Mouse (Mus musculus): Measurements from ENCODE around the gene Rab4a.

Gene Rab4a

DNA sequence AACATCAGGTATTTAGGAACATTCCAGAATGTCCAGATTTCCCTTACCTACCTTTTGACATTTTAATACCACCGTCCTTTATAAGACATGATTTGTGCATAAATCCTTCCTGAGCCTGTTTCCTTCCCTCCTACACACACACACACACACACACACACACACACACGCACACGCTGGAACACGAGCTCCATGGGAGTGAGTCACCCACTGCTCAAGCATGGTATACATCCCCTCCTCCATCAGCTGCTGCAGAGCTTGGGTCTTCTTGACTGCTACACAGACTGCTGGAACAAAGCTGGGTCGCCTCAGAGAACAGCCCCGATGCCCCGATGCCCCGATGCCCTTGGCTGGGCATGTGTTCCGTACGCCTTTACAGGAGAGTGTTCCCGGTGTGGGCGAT, 40.7 kb downstream of the Rab4a start:
- no peak for DNase-seq (ENCODE audit: low read depth in 1 of 2, low spot score in 2 of 2)

DNA sequence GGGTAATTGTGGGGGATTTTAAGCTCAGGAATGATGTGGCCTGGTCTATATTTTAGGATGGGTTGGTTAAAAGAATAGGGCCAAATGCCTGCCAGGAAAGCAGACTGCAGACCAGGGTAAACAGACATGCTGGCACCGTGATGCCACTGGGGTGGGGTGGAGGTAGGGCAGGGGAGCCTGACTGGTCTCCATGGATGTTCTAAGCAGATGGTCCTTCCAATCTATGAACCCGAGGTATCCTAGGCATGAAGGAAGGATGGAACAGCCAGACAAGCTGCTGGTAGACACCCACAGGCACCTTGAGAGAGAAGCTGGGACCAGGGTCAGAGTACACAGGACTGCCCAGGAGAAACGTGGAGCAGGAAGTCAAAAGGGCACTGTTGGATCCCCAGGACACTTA, 41.8 kb downstream of the Rab4a start:
- no peak for DNase-seq (ENCODE audit: low read depth in 1 of 2, low spot score in 2 of 2)

DNA sequence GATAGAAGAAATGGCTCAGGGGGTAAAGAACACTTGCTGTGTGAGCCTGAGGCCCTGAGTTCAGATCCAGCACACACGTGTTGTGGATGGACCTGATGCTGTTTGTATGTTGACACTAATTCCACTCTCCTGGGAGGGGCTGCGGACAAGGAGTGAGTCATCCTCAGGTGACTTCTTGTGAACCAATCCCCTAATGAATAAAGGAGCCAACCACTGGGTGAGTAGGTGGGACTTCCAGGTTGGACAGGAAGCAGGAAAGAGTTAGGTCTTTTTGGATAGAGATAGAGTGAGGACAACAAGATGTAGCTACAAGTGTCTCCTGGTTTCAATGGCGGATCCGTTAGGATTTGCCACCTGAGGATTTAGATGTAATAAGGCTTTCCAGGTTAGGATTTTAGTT, 43.6 kb downstream of the Rab4a start:
- no peak for DNase-seq (ENCODE audit: low read depth in 1 of 2, low spot score in 2 of 2)

GRCm38 (mm10) chr8:123851590-123851989, 45.8 kb downstream of the Rab4a start:
- no peak for DNase-seq (ENCODE audit: low read depth in 1 of 2, low spot score in 2 of 2)

- DNase-seq (ENCODE audit: low read depth in 1 of 2, low spot score in 2 of 2), result no peak
Measured at GRCm38 (mm10) chr8:123854252-123854651, 48.5 kb downstream of the Rab4a start.

- DNase-seq (ENCODE audit: low read depth in 1 of 2, low spot score in 2 of 2), result no peak
Measured at GRCm38 (mm10) chr8:123854733-123855475, 49.1 kb downstream of the Rab4a start.

DNA sequence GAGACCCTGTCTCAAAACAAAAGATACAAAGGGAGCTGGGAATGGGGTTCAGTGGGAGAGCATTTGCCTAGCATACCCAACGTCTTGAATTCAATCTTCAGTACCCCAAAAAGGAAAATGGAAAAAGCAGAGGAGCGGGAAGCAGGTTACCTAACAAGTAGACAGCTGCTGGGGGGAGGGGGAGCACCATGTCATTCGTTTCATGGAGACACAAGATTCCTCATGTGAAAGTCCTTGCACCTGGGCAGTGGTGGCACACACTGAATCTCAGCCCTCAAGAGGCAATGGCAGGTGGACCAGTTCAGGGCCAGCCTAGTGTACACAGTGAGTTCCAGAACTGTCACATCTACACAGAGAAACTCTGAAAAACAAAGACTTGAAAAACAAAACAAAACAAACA, 51.6 kb downstream of the Rab4a start:
- DNase-seq (ENCODE audit: low read depth in 1 of 2, low spot score in 2 of 2), result no peak

DNA sequence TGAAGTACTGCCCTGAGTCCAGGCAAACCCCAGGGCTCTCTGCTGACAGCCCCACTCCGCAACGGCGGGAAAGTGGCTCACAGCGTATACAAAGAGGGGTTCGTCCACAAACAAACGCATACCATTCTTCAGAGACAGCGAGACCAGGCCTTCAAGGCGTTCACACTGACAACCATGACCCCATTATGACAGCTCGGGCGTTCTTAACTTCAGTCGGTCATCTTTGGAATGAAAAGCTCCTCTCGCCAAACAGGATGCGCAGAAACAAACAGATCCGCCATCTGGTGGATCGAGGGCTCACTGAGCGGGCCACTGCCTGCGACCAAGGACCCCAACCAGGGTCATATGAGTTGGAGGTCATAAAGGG, 52.8 kb downstream of the Rab4a start:
- DNase-seq (ENCODE audit: low read depth in 1 of 2, low spot score in 2 of 2), result no peak

- DNase-seq (ENCODE audit: low read depth in 1 of 2, low spot score in 2 of 2), result peak; percentile 68 to 83
Measured at GRCm38 (mm10) chr8:123858941-123859647, 53.3 kb downstream of the Rab4a start.

DNA sequence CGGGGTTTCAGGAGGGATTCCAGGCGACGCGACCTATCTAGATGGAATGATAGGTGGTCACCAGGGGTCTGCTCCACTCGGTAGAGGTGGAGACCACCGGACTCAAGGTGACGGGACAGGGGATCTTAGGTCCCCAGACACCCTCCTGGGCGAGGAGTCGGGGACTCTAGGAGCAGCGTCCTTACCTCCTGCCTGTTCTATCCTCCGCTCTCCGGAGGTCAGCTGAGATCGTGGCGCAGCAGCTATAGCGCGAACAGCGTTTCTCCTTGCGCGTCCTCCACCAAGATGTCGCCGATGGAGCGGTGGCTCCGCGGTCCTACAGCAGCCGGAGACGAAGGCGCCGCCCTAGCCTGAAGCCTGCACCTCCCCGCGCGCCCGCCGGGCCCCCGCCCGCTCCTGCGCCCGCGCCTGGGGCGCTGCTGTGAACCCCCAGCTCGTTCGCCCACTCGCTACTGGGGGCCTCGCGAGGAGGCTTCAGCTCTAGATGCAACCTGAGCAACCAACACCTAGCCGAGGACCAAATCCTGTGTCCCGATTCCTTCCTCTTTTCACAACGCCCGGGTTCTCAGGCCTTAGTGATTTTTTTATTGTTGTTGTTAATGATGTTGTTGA, 54.0 kb downstream of the Rab4a start, which contains the start of gene Ccsap:
Gene Ccsap, minus strand, starts transcription at position 562 of the 612 bp plus-strand sequence.
- peak in 1 of 2 experiments; percentile 31 for DNase-seq (ENCODE audit: low read depth in 1 of 2, low spot score in 2 of 2)

- DNase-seq (ENCODE audit: low read depth in 1 of 2, low spot score in 2 of 2), result no peak
Measured at GRCm38 (mm10) chr8:123860386-123860785, 54.6 kb downstream of the Rab4a start.

DNA sequence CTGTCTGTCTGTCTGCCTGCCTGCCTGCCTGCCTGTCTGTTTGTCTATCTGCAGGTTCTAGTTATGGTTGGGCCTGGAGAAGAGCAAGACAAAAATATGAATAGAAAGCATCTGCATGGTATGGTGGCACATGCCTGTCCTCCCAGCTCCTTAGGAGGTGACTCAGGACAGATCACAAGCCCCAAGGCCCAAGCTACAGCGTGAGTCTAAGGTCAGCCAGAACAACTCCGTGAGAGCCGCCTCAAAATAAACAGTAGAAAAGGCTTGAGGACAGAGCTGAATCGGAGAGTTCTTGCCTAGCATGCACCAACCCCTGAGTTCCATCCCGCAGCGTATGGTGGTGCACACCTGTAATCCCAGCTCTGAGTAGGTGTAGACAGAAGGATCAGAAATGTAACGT, 60.0 kb downstream of the Rab4a start:
- no peak for DNase-seq (ENCODE audit: low read depth in 1 of 2, low spot score in 2 of 2)

DNA sequence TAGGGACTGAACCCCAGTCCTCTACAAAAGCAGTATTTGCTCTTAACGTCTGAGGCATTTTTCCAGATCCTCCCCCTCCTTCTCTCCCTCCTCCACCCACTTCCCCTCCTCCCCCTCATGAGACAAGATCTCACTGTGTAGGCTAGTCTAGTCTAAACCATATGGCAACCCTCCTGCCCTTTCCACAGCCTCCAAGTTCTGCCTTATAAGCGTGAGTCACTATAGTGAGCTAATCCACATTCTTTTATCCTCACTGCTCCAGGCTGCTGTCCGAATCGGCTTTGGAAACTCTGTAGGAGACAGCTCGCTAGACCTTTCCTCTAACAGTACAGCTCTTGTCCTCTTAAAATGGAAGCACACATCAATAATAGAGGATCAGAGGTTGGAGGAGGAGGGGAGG, 61.2 kb downstream of the Rab4a start:
- DNase-seq (ENCODE audit: low read depth in 1 of 2, low spot score in 2 of 2), result no peak

GRCm38 (mm10) chr8:123872048-123872447, 66.3 kb downstream of the Rab4a start:
- DNase-seq (ENCODE audit: low read depth in 1 of 2, low spot score in 2 of 2), result no peak

DNA sequence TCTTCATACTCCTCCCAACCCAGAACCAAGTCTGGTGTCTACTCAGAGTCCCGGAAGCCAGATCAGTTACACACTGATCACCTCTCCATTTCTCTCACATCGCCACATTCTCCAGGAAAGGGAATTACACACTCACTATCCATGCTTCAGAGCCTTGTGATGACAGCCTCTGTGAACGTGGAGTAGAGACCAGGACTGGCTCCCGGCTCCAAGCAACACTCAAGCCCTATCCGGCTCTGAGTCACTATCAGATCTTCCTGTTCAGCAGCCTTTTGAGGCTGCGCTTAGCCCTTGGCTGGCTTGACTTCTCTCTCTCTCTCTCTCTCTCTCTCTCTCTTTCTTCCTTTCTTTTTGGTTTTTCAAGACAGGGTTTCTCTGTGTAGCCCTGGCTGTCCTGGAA, 67.6 kb downstream of the Rab4a start:
- no peak for DNase-seq (ENCODE audit: low read depth in 1 of 2, low spot score in 2 of 2)

GRCm38 (mm10) chr8:123874324-123874723, 68.5 kb downstream of the Rab4a start:
- DNase-seq (ENCODE audit: low read depth in 1 of 2, low spot score in 2 of 2), result no peak

DNA sequence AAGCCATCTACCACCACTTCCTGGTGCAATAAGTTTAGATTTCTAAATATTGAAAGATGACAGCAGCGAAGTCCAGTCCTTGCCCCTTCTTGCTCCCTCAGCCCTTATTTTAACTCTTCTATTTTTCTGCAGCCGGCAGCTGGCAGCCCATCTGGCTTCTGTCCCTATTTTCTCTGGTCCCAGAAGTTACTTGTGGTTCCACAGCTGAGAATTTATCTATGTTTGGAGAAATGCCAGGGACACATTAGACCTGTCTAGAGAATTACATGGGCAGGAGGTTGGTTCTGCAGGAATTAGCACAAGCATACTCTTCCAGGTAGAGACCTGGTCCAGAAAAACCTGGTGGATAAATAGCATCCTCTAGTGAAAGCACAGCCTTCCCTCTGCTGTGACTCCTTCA, 72.1 kb downstream of the Rab4a start:
- DNase-seq (ENCODE audit: low read depth in 1 of 2, low spot score in 2 of 2), result no peak

- DNase-seq (ENCODE audit: low read depth in 1 of 2, low spot score in 2 of 2), result no peak
Measured at GRCm38 (mm10) chr8:123880271-123880670, 74.5 kb downstream of the Rab4a start.

DNA sequence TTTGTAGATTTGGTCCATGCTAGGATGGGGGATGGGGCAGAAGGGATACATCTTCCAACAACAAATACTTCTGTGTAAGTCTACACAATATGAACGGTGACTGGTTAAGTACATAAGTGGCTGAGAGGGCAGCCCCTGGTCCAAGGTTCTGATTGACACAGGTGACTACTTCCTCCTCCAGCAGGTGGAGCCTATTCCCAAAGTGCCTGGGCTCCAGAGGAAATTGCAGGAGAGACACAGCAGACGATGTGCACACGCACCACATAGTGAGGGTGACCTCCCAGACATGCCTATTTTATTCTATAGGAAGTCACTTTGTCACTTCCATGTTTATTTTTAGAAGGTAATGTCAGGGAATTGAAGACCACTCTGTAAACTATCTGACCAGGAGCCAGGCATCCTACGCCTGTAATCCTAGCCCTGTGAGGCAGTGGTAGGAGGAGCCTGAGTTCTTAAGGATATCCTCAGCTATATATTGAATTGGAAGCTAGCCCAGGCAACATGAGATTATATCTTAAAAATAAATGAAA, 75.1 kb downstream of the Rab4a start:
- no peak for DNase-seq (ENCODE audit: low read depth in 1 of 2, low spot score in 2 of 2)

- DNase-seq (ENCODE audit: low read depth in 1 of 2, low spot score in 2 of 2), result no peak
Measured at GRCm38 (mm10) chr8:123882412-123882811, 76.6 kb downstream of the Rab4a start.

DNA sequence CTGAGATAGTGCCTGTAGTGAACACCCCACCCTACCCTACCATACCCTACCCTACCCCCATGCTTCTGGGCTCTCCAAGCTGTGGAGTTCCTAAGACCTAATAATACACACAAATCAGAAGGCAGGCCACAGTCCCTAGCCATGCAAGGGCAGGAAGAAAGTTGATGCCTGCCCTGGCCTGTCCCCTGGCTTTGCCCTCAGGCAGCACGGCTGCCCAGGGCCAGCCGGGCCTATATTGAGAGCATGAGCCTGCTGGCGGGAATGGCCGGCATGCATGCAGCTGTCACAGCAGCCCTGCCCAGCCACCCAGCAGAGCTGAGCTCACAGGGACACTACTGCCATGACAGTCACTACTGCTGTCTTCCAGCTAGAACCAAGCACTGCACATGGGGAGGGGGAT, 77.3 kb downstream of the Rab4a start:
- DNase-seq (ENCODE audit: low read depth in 1 of 2, low spot score in 2 of 2), result no peak
